Mouse (Mus musculus) NIH3T3 (cell line): ENCODE results near the gene Hoxc6.
A peak's percentile ranks its signal among the peaks of the same experiment; 100 is the strongest.

ENCODE experiments used
- DNase-seq: peaks from one replicate; pipeline ENCODE4 v3.0.0-alpha.2; 2012; ENCODE audit warnings: low read depth

Gene Hoxc6

GRCm38 (mm10) chr15:102997939-102998355, at the start of gene Hoxc6:
Gene Hoxc6 (plus strand): TSS chr15:102998257.
- DNase-seq, result peak; percentile 82

- DNase-seq, result no peak
Observed at GRCm38 (mm10) chr15:102948842-102949241, 49.2 kb upstream of the Hoxc6 start.

- DNase-seq, result no peak
Observed at GRCm38 (mm10) chr15:102949696-102950095, 48.4 kb upstream of the Hoxc6 start.

GRCm38 (mm10) chr15:102950877-102951276, 47.2 kb upstream of the Hoxc6 start:
- no peak for DNase-seq

- no peak for DNase-seq
Observed at GRCm38 (mm10) chr15:102953561-102953960, 44.5 kb upstream of the Hoxc6 start.

GRCm38 (mm10) chr15:102954192-102955006, 43.7 kb upstream of the Hoxc6 start, which contains the start of gene Hoxc11:
Gene Hoxc11 (plus strand): TSS chr15:102954427.
- no peak for DNase-seq

- no peak for DNase-seq
Observed at GRCm38 (mm10) chr15:102955007-102955382, 43.1 kb upstream of the Hoxc6 start.

GRCm38 (mm10) chr15:102955833-102956640, 42.0 kb upstream of the Hoxc6 start:
- no peak for DNase-seq

GRCm38 (mm10) chr15:102956906-102957305, 41.2 kb upstream of the Hoxc6 start:
- DNase-seq, result no peak

GRCm38 (mm10) chr15:102959663-102960191, 38.3 kb upstream of the Hoxc6 start:
- no peak for DNase-seq

GRCm38 (mm10) chr15:102961728-102962127, 36.3 kb upstream of the Hoxc6 start:
- DNase-seq, result no peak

GRCm38 (mm10) chr15:102962492-102962891, 35.6 kb upstream of the Hoxc6 start:
- DNase-seq, result no peak

- DNase-seq, result no peak
Observed at GRCm38 (mm10) chr15:102963259-102963658, 34.8 kb upstream of the Hoxc6 start.

- DNase-seq, result no peak
Observed at GRCm38 (mm10) chr15:102963671-102964640, 34.1 kb upstream of the Hoxc6 start.

- no peak for DNase-seq
Observed at GRCm38 (mm10) chr15:102965003-102965891, 32.8 kb upstream of the Hoxc6 start.

- DNase-seq, result no peak
Observed at GRCm38 (mm10) chr15:102965892-102966775, 31.9 kb upstream of the Hoxc6 start.

GRCm38 (mm10) chr15:102966776-102967311, 31.2 kb upstream of the Hoxc6 start, which contains the start of gene Hoxc10:
Gene Hoxc10 (plus strand): TSS chr15:102966796.
- no peak for DNase-seq

- DNase-seq, result no peak
Observed at GRCm38 (mm10) chr15:102967312-102967510, 30.8 kb upstream of the Hoxc6 start, which contains the start of gene Hoxc5. Gene Hoxc5 (plus strand): TSS chr15:102967443.
